Mouse (Mus musculus): Measurements from ENCODE around the gene Abhd2. TPM values are rescaled to one million over a fixed set of nuclear protein-coding genes. Genes with fewer than 3 reads are reported as not detected.

Gene Abhd2
- polyA plus RNA-seq, 1 experiment from 2014 or later: 49.3 TPM

GRCm38 (mm10) chr7:79398426-79398825 is 125.4 kb downstream of the Abhd2 start:
- Histone ChIP-seq H3K4me3 (ENCODE audit: low read depth, low read length) (no peak overlapping the region), H3K9me3 (ENCODE audit: low read length) (no peaks in the 10 kb centered on the region), H3K27ac (ENCODE audit: low read depth) (no peak overlapping the region), H3K4me2 (ENCODE audit: low read depth, low read length) (no peak overlapping the region), H3K9ac (replicated peaks) (no peak overlapping the region), H3K4me1 (ENCODE audit: insufficient read depth) (no peaks in the 10 kb centered on the region), H3K27me3 (ENCODE audit: insufficient read depth, low read length) (no peaks in the 10 kb centered on the region), H3K36me3 (replicated peaks; ENCODE audit: insufficient read depth, low read length) (no peaks in the 10 kb centered on the region; the same call in 1 of the 2 replicates)
- TF ChIP-seq CTCF (IDR thresholded peaks at IDR 0.05; ENCODE audit: low read depth) (no peak), EP300 (IDR thresholded peaks at IDR 0.05; ENCODE audit: low read depth) (no peak)
- ATAC-seq (no peak), DNase-seq (no peak)
- 70% methylated on average over 8 of the region's 8 CpGs for WGBS (ENCODE audit: insufficient replicate concordance)

DNA sequence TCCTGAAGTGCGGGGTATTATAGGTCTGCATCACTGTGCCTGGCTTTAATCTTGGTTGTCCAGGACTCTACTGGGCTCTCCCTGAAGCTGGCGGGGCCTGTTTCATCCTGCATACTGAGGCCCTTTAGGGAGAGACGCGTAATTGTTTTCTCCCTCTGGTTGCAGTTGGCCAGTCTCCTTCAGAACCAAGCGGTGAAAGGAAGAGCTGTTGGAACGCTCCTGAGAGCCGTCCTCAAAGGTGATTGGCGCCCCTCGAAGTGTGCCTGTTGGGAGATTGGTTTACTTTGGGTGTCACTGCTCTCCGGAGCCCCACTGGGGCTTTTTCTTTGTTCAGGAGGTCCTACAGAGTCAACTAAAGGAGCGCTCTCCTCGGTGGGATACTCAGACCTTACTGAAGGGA is 126.0 kb downstream of the Abhd2 start:
- no peaks in the 10 kb centered on the region for H3K4me1 ChIP-seq (ENCODE audit: insufficient read depth)
- no peak overlapping the region for H3K9ac ChIP-seq (replicated peaks)
- TF ChIP-seq EP300 (IDR thresholded peaks at IDR 0.05; ENCODE audit: low read depth) (no peak), CTCF (IDR thresholded peaks at IDR 0.05; ENCODE audit: low read depth) (no peak)
- no peaks in the 10 kb centered on the region; the same call in 1 of the 2 replicates for H3K36me3 ChIP-seq (replicated peaks; ENCODE audit: insufficient read depth, low read length)
- no peak overlapping the region for H3K4me3 ChIP-seq (ENCODE audit: low read depth, low read length)
- ATAC-seq (no peak), DNase-seq (no peak)
- no peak overlapping the region for H3K4me2 ChIP-seq (ENCODE audit: low read depth, low read length)
- no peak overlapping the region for H3K27ac ChIP-seq (ENCODE audit: low read depth)
- no peaks in the 10 kb centered on the region for H3K27me3 ChIP-seq (ENCODE audit: insufficient read depth, low read length)
- WGBS (ENCODE audit: insufficient replicate concordance): 81% methylated on average over 12 of the region's 12 CpGs
- H3K9me3 ChIP-seq (ENCODE audit: low read length): no peaks in the 10 kb centered on the region

DNA sequence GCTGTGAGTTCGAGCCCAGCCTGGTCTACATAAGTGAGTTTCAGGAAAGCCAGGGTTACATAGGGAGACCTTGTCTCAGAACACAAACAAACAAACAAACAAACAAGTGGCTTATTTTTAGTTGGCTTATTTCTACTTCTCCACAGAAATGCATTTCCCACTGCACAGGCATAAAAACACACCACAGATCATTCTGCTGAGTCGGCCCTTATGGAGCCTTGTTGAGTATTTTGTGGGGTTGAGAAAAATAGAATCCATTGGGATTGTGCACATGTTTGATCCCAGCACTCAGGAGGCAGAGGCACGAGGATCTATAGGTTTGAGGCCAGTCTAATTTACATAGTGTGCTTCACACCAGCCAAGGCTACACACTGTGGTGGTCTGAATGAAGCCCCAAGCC is 127.3 kb downstream of the Abhd2 start:
- no peak for ATAC-seq

DNA sequence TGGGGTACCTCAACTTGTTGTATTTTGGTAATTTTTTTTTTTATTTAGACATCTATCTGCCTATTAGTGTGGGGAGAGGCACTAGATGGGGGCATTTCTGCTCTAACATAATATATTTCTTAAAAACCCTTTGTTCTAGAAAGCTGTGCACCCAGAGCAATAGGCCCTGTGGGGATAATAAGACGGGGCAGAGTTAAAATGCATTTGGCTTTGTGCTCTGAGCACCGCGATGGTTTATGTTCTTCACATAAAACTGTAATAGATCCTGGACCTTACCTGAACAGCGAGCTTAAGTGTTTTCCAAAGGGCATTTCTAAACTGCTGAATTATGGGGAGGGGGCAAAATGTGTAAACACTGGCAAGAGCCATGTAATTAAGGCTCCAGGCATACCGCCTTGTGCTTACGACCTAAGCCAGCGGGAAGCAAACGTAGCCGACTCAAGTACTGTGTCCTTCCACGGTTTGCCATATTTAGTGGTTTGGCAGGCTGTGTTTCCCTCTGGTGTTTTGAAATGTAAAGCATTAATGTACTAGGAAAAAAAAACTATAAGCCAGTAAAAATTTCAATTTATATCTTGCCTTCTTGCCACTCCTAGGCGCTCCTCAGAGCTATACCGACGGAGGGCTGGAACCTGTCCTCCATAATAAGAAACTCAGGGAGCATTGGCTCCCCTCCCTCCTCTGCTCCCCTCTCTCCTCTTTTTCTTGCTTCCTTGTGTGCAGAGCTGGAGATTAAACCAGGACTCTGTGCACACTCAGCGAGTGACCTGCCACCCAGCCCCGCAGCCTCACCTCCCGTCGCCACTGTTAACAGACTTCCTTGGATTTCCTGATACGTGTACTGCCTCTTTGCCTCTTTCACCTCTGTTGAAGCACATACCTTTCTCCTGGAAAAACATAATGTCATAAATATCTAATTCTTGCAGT is 141.7 kb downstream of the Abhd2 start:
- ATAC-seq (no peak), DNase-seq (no peak)
- Histone ChIP-seq H3K9ac (replicated peaks) (no peak overlapping the region), H3K4me1 (ENCODE audit: insufficient read depth) (no peaks in the 10 kb centered on the region), H3K27me3 (ENCODE audit: insufficient read depth, low read length) (no peaks in the 10 kb centered on the region), H3K9me3 (ENCODE audit: low read length) (no peaks in the 10 kb centered on the region), H3K4me2 (ENCODE audit: low read depth, low read length) (no peak overlapping the region), H3K36me3 (replicated peaks; ENCODE audit: insufficient read depth, low read length) (no peaks in the 10 kb centered on the region), H3K4me3 (ENCODE audit: low read depth, low read length) (no peak overlapping the region), H3K27ac (ENCODE audit: low read depth) (no peak overlapping the region)
- TF ChIP-seq EP300 (IDR thresholded peaks at IDR 0.05; ENCODE audit: low read depth) (no peak), CTCF (IDR thresholded peaks at IDR 0.05; ENCODE audit: low read depth) (no peak)
- WGBS (ENCODE audit: insufficient replicate concordance): 91% methylated on average over 18 of the region's 18 CpGs

More for the DNA sequence above, 127.3 kb downstream of the Abhd2 start:
- Histone ChIP-seq H3K27ac (ENCODE audit: low read depth) (no peak overlapping the region), H3K9ac (replicated peaks) (no peak overlapping the region), H3K4me2 (ENCODE audit: low read depth, low read length) (no peak overlapping the region), H3K36me3 (replicated peaks; ENCODE audit: insufficient read depth, low read length) (no peaks in the 10 kb centered on the region; the same call in 1 of the 2 replicates), H3K4me1 (ENCODE audit: insufficient read depth) (no peaks in the 10 kb centered on the region), H3K27me3 (ENCODE audit: insufficient read depth, low read length) (no peaks in the 10 kb centered on the region), H3K9me3 (ENCODE audit: low read length) (no peaks in the 10 kb centered on the region), H3K4me3 (ENCODE audit: low read depth, low read length) (no peak overlapping the region)
- no peak for DNase-seq
- TF ChIP-seq CTCF (IDR thresholded peaks at IDR 0.05; ENCODE audit: low read depth) (no peak), EP300 (IDR thresholded peaks at IDR 0.05; ENCODE audit: low read depth) (no peak)
- 77% methylated on average over 3 of the region's 3 CpGs for WGBS (ENCODE audit: insufficient replicate concordance)

Other genes starting within 250 kb of the Abhd2 start
- gene Acan, start 219.7 kb upstream of the Abhd2 start, polyA plus RNA-seq (2015; fragmentation: Nextera tagmentation; extraction: Ambion mirVana): not detected in 2 replicates
- not detected in 2 replicates for gene Hapln3, start 142.2 kb upstream of the Abhd2 start, polyA plus RNA-seq (2015; fragmentation: Nextera tagmentation; extraction: Ambion mirVana)
- gene Mfge8, start 124.1 kb upstream of the Abhd2 start, polyA plus RNA-seq (2015; fragmentation: Nextera tagmentation; extraction: Ambion mirVana): 55.5 and 61.1 TPM in 2 replicates
- 0.11 TPM in 1 of 2 replicates, not detected in the other for gene Rlbp1, start 113.8 kb downstream of the Abhd2 start, polyA plus RNA-seq (2015; fragmentation: Nextera tagmentation; extraction: Ambion mirVana)
- 2.5 and 3.0 TPM in 2 replicates for gene Fanci, start 118.7 kb downstream of the Abhd2 start, polyA plus RNA-seq (2015; fragmentation: Nextera tagmentation; extraction: Ambion mirVana)
- 19.1 and 24.7 TPM in 2 replicates for gene Polg, start 193.2 kb downstream of the Abhd2 start, polyA plus RNA-seq (2015; fragmentation: Nextera tagmentation; extraction: Ambion mirVana)

Measured in liver, postnatal 0 days (tissue).